Mouse (Mus musculus) midbrain, embryonic 13.5 days (tissue): ENCODE data around the gene Zfp365. TPM values are rescaled to one million over a fixed set of nuclear protein-coding genes. Genes with fewer than 3 reads are reported as not detected.

Experiments
- ATAC-seq: fragments of 200-750 bp; cut with Nextera tagmentation; 2 replicates; pipeline ENCODE4 v1.8.0; 2017; ENCODE audit warnings: mild to moderate bottlenecking, moderate TSS enrichment, moderate library complexity
- H3K27ac ChIP-seq: fragments of 300-500 bp; sonication (generic); 2 replicates; pipeline ENCODE4 v1.5.1; 2015; ENCODE audit warnings: inconsistent platforms, mild to moderate bottlenecking, moderate library complexity
- H3K27me3 ChIP-seq: fragments of 300-500 bp; sonication (generic); 2 replicates; pipeline ENCODE4 v1.6.1; 2015; ENCODE audit warnings: mild to moderate bottlenecking, inconsistent platforms
- H3K36me3 ChIP-seq: fragments of 300-500 bp; sonication (generic); 2 replicates; pipeline ENCODE4 v1.6.1; 2015; ENCODE audit warnings: mild to moderate bottlenecking, inconsistent platforms
- H3K4me1 ChIP-seq: fragments of 300-500 bp; sonication (generic); replicated peaks from 2 replicates; pipeline ENCODE4 v1.6.1; 2015; ENCODE audit warnings: inconsistent platforms
- H3K4me2 ChIP-seq: fragments of 300-500 bp; sonication (generic); replicated peaks from 2 replicates; pipeline ENCODE4 v1.6.1; 2015; ENCODE audit warnings: moderate library complexity, mild to moderate bottlenecking, inconsistent platforms
- H3K4me3 ChIP-seq: fragments of 300-500 bp; sonication (generic); replicated peaks from 2 replicates; pipeline ENCODE4 v1.5.1; 2015; ENCODE audit warnings: mild to moderate bottlenecking, inconsistent platforms
- H3K9ac ChIP-seq: fragments of 300-500 bp; sonication (generic); replicated peaks from 2 replicates; pipeline ENCODE4 v1.6.1; 2015; ENCODE audit warnings: mild to moderate bottlenecking, inconsistent platforms
- H3K9me3 ChIP-seq: fragments of 300-500 bp; sonication (generic); 2 replicates; pipeline ENCODE4 v1.6.1; 2016; ENCODE audit warnings: mild to moderate bottlenecking, inconsistent platforms
- WGBS: fragments of 180-500 bp; shearing (Covaris S2); methylation state at CpG from one replicate; pipeline ENCODE4 v1.1.7; 2015; 5-methylcytosine and 5-hydroxymethylcytosine counted together
- polyA plus RNA-seq: library from polyadenylated mRNA; unstranded; fragments of >200 nt; fragmentation: Nextera tagmentation; extraction: Ambion mirVana; gene quantifications from 2 replicates; pipeline ENCODE4 v1.2.1, GENCODE M21; 2015

Gene Zfp365
- polyA plus RNA-seq, 1 experiment from 2014 or later, result 2.7 TPM

DNA sequence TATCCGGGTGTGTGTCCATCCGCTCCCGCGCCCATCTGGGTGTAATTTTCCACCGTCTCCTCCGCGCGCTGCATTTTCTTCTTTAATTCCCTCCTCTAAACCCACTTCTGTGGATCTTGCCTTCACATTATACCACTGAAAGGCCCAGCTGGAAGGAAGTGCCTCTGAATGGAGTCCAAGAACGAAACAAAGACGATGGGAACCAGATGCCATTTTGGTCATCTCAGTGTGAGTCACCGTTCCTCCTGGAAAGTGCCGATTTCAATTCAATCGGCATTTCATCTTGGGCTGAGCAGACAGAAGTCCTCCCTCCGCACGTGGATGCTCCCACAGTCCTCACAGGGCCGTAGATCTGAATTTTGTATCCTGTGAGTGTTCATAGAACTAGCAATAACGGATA, 76.0 kb downstream of the Zfp365 start:
- 86% methylated on average over 17 of the region's 17 CpGs for WGBS
- Histone ChIP-seq H3K4me1 (no peaks in the 10 kb centered on the region), H3K36me3 (no peaks in the 10 kb centered on the region), H3K4me2 (no peak overlapping the region), H3K9ac (no peak overlapping the region), H3K4me3 (no peak overlapping the region), H3K27ac (no peak overlapping the region), H3K9me3 (no peaks in the 10 kb centered on the region), H3K27me3 (no peaks in the 10 kb centered on the region)
- no peak for ATAC-seq

Other genes with a start within 250 kb of the Zfp365 start
- gene Rtkn2, start 66.9 kb upstream of the Zfp365 start, polyA plus RNA-seq, result 8.9 and 12.3 TPM in 2 replicates